Mouse (Mus musculus) stomach, embryonic 15.5 days (tissue): ENCODE results near the gene Shld2. TPM values are rescaled to one million over a fixed set of nuclear protein-coding genes. Genes with fewer than 3 reads are reported as not detected.

Experiments
- ATAC-seq: fragments of 200-750 bp; cut with Nextera tagmentation; 2 replicates; pipeline ENCODE4 v1.8.0; 2017; ENCODE audit warnings: low read depth, moderate number of reproducible peaks, moderate TSS enrichment; ENCODE audit not compliant: insufficient read depth, low FRiP score
- H3K27ac ChIP-seq: fragments of 300-500 bp; sonication (generic); 2 replicates; pipeline ENCODE4 v1.5.1; 2015; ENCODE audit warnings: mild to moderate bottlenecking, inconsistent platforms
- H3K27me3 ChIP-seq: fragments of 300-500 bp; sonication (generic); replicated peaks from 2 replicates; pipeline ENCODE4 v1.6.1; 2015; ENCODE audit warnings: inconsistent platforms
- H3K36me3 ChIP-seq: fragments of 300-500 bp; sonication (generic); 2 replicates; pipeline ENCODE4 v1.6.1; 2015; ENCODE audit warnings: inconsistent platforms
- H3K4me1 ChIP-seq: fragments of 300-500 bp; sonication (generic); 2 replicates; pipeline ENCODE4 v1.6.1; 2015; ENCODE audit warnings: inconsistent platforms
- H3K4me2 ChIP-seq: fragments of 300-500 bp; sonication (generic); 2 replicates; pipeline ENCODE4 v1.6.1; 2015; ENCODE audit warnings: mild to moderate bottlenecking, inconsistent platforms
- H3K4me3 ChIP-seq: fragments of 300-500 bp; sonication (generic); replicated peaks from 2 replicates; pipeline ENCODE4 v1.5.1; 2015; ENCODE audit warnings: inconsistent platforms
- H3K9ac ChIP-seq: fragments of 300-500 bp; sonication (generic); 2 replicates; pipeline ENCODE4 v1.6.1; 2015; ENCODE audit warnings: inconsistent platforms
- H3K9me3 ChIP-seq: fragments of 300-500 bp; sonication (generic); 2 replicates; pipeline ENCODE4 v1.6.1; 2016; ENCODE audit warnings: inconsistent platforms
- WGBS: fragments of 180-500 bp; shearing (Covaris S2); methylation state at CpG from one replicate; pipeline ENCODE4 v1.1.7; 2015; 5-methylcytosine and 5-hydroxymethylcytosine counted together
- polyA plus RNA-seq: library from polyadenylated mRNA; unstranded; fragments of >200 nt; fragmentation: Nextera tagmentation; extraction: Ambion mirVana; gene quantifications from 2 replicates; pipeline ENCODE4 v1.2.1, GENCODE M21; 2015

Shld2 gene
- polyA plus RNA-seq, 1 experiment from 2014 or later, result 7.7 TPM

DNA sequence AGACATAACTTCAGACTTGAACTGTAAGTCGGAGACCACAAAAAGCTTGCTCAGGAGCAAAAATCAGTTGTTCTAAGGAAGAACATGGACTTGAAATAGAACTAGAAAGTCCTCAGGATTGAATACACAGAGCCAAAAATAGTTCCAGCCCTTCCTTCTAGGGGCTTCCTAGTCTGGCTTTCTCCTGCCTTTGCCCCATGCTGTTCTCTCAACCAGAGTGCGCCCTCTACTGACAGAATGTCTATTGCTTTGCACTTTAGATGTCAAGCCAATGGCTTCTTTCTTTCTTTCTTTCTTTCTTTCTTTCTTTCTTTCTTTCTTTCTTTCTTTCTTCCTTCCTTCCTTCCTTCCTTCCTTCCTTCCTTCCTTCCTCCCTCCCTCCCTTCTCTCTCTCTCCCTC, 101.6 kb downstream of the Shld2 start:
- WGBS, result 52% methylated on average over 2 of the region's 2 CpGs
- Histone ChIP-seq H3K36me3 (no peaks in the 10 kb centered on the region), H3K9me3 (no peaks in the 10 kb centered on the region), H3K27me3 (no peaks in the 10 kb centered on the region), H3K4me1 (no peaks in the 10 kb centered on the region), H3K4me2 (no peak overlapping the region), H3K27ac (no peak overlapping the region), H3K4me3 (no peak overlapping the region), H3K9ac (no peak overlapping the region)
- ATAC-seq, result no peak

DNA sequence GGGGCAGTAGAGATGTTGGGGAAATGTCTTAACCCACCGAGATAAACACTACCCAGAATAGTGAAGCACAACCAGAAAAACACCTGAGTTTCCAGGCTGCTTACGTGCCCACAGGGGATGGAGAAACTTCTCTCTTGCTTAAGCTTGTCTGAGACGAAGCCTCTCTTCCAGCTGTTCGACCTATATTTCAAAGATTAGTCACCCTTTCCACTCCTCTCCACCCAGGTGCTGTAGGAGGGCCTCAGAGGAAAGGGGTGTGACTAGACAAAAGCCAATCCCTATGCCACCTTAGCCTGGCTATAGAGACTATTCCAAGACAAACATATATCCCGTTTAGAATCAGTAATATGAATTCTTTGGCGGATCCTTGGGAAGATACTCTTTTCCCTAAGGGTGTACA, 102.3 kb downstream of the Shld2 start:
- Histone ChIP-seq H3K4me1 (no peaks in the 10 kb centered on the region), H3K27ac (no peak overlapping the region), H3K36me3 (no peaks in the 10 kb centered on the region), H3K4me3 (no peak overlapping the region), H3K27me3 (no peaks in the 10 kb centered on the region), H3K9ac (no peak overlapping the region), H3K4me2 (no peak overlapping the region), H3K9me3 (no peaks in the 10 kb centered on the region)
- WGBS, result 67% methylated on average over 6 of the region's 6 CpGs
- no peak for ATAC-seq

DNA sequence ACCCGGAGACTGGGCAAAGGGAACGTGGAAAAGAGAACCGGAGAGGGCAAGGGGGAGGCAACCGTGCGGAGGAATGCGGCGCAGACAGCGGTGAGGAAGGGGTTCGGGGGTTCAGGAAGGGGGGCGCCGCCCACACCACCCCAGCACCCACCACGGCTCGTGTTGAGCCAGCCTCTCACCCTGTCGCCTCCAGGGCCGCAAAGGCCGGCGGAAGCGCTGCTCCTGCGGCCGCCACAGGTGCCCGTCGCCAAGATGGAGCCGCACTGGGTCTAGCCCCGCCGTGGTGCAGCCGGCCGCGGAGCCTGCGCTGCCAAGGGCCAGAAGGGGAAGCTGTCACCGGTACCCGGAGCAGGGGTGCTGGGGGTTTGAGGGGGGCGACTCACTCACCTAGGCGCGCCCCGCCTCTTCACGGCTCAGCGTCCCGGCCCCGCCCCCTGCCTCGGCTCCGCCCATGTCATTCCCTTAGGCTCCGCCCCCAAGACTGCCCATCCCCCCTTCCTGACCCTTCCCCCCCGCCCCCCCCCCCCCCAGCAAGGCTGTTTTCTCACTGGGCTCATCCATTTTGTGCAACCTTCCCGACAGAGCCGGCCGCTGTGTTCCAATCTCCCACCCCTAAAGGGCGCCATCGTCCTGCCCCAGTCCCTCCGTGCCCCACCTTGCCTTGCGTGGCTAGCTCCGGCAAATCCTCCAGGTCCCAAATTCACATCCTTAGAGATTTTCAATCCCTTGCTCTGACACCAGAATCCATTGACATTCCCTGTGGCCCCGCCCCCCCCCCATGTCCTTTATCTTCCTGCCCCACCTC, 108.9 kb downstream of the Shld2 start, which contains the start of gene Gprin2:
Gene Gprin2 (minus strand): TSS at position 423 of the 805 bp plus-strand sequence.
- Histone ChIP-seq H3K4me2 (peak within 1 kb of the TSS; percentile 95), H3K4me1 (0 out of 2 replicates have a peak, but pooled peaks cover 4% of the 10 kb centered on the region), H3K9me3 (no peaks in the 10 kb centered on the region), H3K4me3 (peak within 1 kb of the TSS; percentile 55), H3K36me3 (no peaks in the 10 kb centered on the region), H3K27ac (no peak within 1 kb of the TSS), H3K27me3 (0 out of 2 replicates have a peak, but pooled peaks cover 3% of the 10 kb centered on the region), H3K9ac (peak within 1 kb of the TSS; percentile 16; the same call in 1 of the 2 replicates)
- peak; percentile 41 for ATAC-seq
- WGBS, result 6% methylated on average over 38 of the region's 52 CpGs

DNA sequence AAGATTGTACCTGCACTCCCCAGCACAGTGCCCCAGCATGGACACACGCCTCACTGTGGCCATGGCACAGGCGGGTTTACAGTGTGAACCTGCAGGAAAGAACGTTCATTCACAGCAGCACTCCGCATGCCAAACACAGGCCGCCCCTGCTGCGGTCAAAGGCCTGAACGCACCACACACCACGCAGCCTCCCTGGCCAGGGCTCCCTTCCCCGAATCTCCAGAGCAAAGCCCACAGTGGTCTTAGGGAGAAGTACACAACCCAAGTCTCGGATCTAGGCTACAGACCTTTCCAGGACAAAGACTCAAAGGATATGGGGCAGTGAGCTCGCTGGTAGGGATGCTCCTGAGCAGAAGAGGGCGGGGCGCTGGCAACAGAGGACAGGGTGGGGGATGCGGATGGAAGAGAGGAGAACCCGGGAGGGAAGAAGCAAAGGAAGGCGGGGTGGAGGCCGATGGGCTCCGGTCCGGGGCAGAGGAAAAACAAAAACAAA, 109.5 kb downstream of the Shld2 start:
- peak; percentile 63 for ATAC-seq
- 7% methylated on average over 18 of the region's 19 CpGs for WGBS
- Histone ChIP-seq H3K36me3 (no peaks in the 10 kb centered on the region), H3K4me3 (peak overlapping the region; percentile 55), H3K27ac (no peak overlapping the region), H3K9me3 (no peaks in the 10 kb centered on the region), H3K4me1 (0 out of 2 replicates have a peak, but pooled peaks cover 4% of the 10 kb centered on the region), H3K9ac (0 out of 2 replicates have a peak overlapping the region, but pooled peaks have one; percentile 16), H3K4me2 (peak overlapping the region; percentile 95), H3K27me3 (0 out of 2 replicates have a peak, but pooled peaks cover 3% of the 10 kb centered on the region)

DNA sequence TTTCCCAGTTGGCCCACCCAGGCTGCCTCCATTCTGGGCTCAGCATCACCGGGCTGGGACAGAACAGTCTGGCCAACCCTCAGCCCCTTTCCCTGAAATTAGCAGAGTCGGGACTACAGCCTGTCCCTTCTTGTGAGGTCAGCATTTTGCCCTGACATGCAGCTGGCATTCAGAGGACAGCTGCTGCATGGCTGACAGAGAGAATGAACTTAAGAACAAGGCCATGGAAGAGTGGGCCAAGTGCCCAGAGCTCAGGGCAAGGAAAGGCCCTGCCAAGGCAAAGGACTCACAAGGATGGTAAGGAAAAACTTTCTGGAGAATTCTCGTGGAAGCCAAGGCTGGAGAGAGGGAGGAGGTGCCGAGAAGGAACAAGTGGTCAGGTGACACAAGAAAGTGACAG, 113.6 kb downstream of the Shld2 start:
- Histone ChIP-seq H3K4me3 (no peak overlapping the region), H3K27me3 (no peaks in the 10 kb centered on the region), H3K27ac (no peak overlapping the region), H3K4me2 (no peak overlapping the region), H3K9ac (no peak overlapping the region), H3K36me3 (no peaks in the 10 kb centered on the region), H3K9me3 (no peaks in the 10 kb centered on the region), H3K4me1 (0 out of 2 replicates have a peak, but pooled peaks cover 4% of the 10 kb centered on the region)
- ATAC-seq, result no peak
- 45% methylated on average over 4 of the region's 4 CpGs for WGBS

DNA sequence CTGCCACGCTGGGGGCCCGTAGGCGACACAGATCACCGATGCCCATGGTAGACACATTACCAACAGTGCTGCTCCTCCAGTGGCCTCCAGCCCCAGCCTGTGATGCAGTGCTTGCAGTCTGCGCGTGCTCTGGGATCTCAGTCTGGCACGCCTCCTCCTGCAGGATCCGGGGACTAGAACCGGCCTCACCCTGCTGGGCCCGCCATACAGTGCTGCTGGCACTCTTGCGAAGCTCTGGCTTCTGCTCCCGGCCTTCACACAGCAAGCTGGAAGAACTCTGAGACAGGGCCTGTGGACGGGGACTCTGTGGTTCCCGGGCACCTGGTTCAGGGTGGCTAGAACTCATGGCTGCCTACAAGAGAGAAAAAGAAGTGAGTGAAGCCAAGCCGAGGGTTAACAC, 114.8 kb downstream of the Shld2 start:
- Histone ChIP-seq H3K4me2 (no peak overlapping the region), H3K4me1 (no peaks in the 10 kb centered on the region), H3K9me3 (no peaks in the 10 kb centered on the region), H3K27me3 (no peaks in the 10 kb centered on the region), H3K9ac (no peak overlapping the region), H3K4me3 (no peak overlapping the region), H3K36me3 (no peaks in the 10 kb centered on the region), H3K27ac (no peak overlapping the region)
- ATAC-seq, result no peak
- WGBS, result 86% methylated on average over 15 of the region's 15 CpGs

DNA sequence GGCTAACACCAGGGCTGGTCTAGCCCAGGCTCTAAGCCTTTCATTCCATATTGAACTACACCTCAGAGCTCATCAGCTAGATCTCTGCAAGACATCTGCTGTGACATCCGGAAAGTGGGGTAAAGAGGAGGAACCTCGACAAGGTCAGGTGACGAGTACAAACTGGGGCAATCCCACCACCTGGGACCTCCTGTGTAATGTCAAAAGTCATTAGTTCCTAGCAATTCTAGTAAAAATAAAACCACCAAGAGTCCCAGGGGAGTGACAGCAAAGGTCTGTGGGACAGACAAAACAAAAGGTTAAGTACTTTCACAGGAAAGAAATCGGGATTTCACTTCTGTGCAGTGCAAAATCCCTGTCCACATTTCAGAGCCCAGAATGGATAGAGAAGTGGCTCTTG, 116.4 kb downstream of the Shld2 start:
- Histone ChIP-seq H3K9me3 (no peaks in the 10 kb centered on the region), H3K4me2 (no peak overlapping the region), H3K4me3 (no peak overlapping the region), H3K27me3 (no peaks in the 10 kb centered on the region), H3K36me3 (no peaks in the 10 kb centered on the region), H3K9ac (no peak overlapping the region), H3K27ac (no peak overlapping the region), H3K4me1 (no peaks in the 10 kb centered on the region)
- no peak for ATAC-seq
- 71% methylated on average over 4 of the region's 4 CpGs for WGBS

DNA sequence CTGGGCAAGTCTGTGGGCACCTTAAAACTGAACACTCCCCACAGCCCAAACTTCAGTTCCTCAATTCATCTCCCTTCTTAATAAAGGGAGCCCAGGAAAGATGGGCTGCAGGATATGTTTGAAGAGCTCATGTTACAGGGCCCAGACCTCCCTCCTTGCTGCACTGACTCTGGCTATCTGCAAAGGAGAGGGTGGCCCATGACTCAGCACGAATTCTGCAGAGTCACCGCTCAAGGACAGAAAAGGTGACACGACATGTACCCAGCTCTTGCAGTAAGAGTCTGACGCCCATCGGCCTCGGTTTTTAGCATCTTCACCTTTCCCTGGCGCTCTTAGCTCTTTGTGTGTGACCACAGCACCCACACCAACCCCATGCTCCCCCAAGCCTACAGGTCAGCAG, 119.9 kb downstream of the Shld2 start:
- no peaks in the 10 kb centered on the region for H3K27me3 ChIP-seq
- no peaks in the 10 kb centered on the region for H3K9me3 ChIP-seq
- H3K4me1 ChIP-seq, result no peaks in the 10 kb centered on the region
- no peak overlapping the region for H3K4me3 ChIP-seq
- H3K36me3 ChIP-seq, result no peaks in the 10 kb centered on the region
- no peak for ATAC-seq
- H3K27ac ChIP-seq, result no peak overlapping the region
- WGBS, result 63% methylated on average over 7 of the region's 7 CpGs
- no peak overlapping the region for H3K9ac ChIP-seq
- H3K4me2 ChIP-seq, result no peak overlapping the region

DNA sequence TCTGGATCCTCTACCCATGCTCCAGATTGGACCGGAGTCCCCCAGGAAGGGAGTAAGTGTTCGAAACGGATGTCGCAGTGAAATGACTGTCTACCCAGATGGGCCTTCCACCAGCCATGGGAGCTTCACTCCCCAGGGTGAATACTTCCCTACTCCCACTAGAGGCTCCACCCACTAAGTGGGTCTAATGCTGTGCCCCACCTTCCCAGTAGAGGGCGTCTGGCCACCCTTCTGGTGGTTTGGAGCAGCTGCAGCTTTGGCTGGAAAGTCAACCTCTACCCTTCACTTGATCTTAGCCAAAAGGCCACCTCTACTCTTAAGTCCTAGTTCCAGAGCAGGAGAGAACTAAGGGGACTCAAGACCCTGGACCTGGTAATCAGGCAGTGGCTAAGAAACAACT, 121.7 kb downstream of the Shld2 start:
- no peak overlapping the region for H3K4me3 ChIP-seq
- no peaks in the 10 kb centered on the region for H3K27me3 ChIP-seq
- no peak for ATAC-seq
- no peak overlapping the region for H3K4me2 ChIP-seq
- 67% methylated on average over 5 of the region's 5 CpGs for WGBS
- no peak overlapping the region for H3K9ac ChIP-seq
- no peaks in the 10 kb centered on the region for H3K4me1 ChIP-seq
- no peaks in the 10 kb centered on the region for H3K36me3 ChIP-seq
- no peaks in the 10 kb centered on the region for H3K9me3 ChIP-seq
- no peak overlapping the region for H3K27ac ChIP-seq

Other genes starting within 250 kb of the Shld2 start
- 27.8 and 40.7 TPM in 2 replicates for gene Anxa8, start 224.5 kb downstream of the Shld2 start, polyA plus RNA-seq
- not detected in 2 replicates for gene A630023A22Rik, start 207.7 kb downstream of the Shld2 start, polyA plus RNA-seq
- 0.13 and 0.34 TPM in 2 replicates for gene Npy4r, start 158.0 kb downstream of the Shld2 start, polyA plus RNA-seq
- 0.40 and 0.60 TPM in 2 replicates for gene Gprin2, start 108.8 kb downstream of the Shld2 start, polyA plus RNA-seq
- gene Syt15, start 90.9 kb downstream of the Shld2 start, polyA plus RNA-seq, result 0.92 and 0.93 TPM in 2 replicates
- gene Glud1, start 234 bp upstream of the Shld2 start, polyA plus RNA-seq, result 83.1 and 86.0 TPM in 2 replicates
- 1.8 and 8.3 TPM in 2 replicates for gene Fam25c, start 44.9 kb upstream of the Shld2 start, polyA plus RNA-seq
- 27.4 and 32.7 TPM in 2 replicates for gene Sncg, start 64.3 kb upstream of the Shld2 start, polyA plus RNA-seq
- gene Mmrn2, start 65.0 kb upstream of the Shld2 start, polyA plus RNA-seq, result 8.2 and 8.9 TPM in 2 replicates
- 47.1 and 49.9 TPM in 2 replicates for gene Bmpr1a, start 192.8 kb upstream of the Shld2 start, polyA plus RNA-seq
- not detected in 2 replicates for gene 9230112D13Rik, start 212.3 kb upstream of the Shld2 start, polyA plus RNA-seq